Mouse (Mus musculus): Measurements from ENCODE around the gene Fgfr1op2. TPM values are rescaled to one million over a fixed set of nuclear protein-coding genes. Genes with fewer than 3 reads are reported as not detected.
"Not testable (repeated sequence)": the region's sequence is repeated elsewhere in the genome, so short reads cannot be mapped to it uniquely, and the experiment has no call there.

Fgfr1op2 gene
- polyA plus RNA-seq, 1 experiment from 2014 or later = 52.3 TPM

DNA sequence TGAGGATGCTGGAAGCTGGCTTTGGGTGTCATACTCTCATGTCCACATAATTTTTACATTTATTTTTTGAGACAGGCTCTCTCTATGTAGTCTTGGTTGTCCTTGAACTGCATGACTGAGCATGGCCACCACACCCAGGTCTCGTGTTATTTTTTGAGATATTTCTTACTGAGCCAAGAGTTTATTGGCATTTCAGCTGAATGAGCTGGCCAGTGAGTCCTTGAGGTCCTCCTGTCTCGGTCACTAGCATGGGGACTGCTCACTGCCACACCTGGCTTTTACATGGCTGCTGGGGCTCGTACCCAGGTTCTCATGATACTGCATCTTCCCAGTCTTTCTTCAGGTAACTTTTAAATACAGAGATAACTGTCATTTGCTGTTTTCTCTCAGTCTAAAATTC, 36.6 kb upstream of the Fgfr1op2 start:
- no peak overlapping the region for H3K9ac ChIP-seq (replicated peaks; ENCODE audit: low read length)
- H3K9me3 ChIP-seq (ENCODE audit: control insufficient read depth, low read length) = no peaks in the 10 kb centered on the region
- no peak for DNase-seq
- no peak overlapping the region for H3K4me2 ChIP-seq (ENCODE audit: low read length)
- H3K4me1 ChIP-seq (ENCODE audit: control insufficient read depth, insufficient read depth, low read length) = no peaks in the 10 kb centered on the region
- H3K27me3 ChIP-seq (ENCODE audit: control insufficient read depth, insufficient read depth, low read length) = no peaks in the 10 kb centered on the region
- no peak overlapping the region for H3K27ac ChIP-seq (replicated peaks; ENCODE audit: low read depth, low read length)
- peaks cover 4% of the 10 kb centered on the region; the same call in 1 of the 2 replicates for H3K36me3 ChIP-seq (ENCODE audit: control insufficient read depth, insufficient read depth, low read length)
- no peak overlapping the region for H3K4me3 ChIP-seq (replicated peaks; ENCODE audit: low read depth, low read length)
- ATAC-seq (ENCODE audit: low FRiP score, low TSS enrichment) = no peak
- 84% methylated on average over 3 of the region's 3 CpGs for WGBS

DNA sequence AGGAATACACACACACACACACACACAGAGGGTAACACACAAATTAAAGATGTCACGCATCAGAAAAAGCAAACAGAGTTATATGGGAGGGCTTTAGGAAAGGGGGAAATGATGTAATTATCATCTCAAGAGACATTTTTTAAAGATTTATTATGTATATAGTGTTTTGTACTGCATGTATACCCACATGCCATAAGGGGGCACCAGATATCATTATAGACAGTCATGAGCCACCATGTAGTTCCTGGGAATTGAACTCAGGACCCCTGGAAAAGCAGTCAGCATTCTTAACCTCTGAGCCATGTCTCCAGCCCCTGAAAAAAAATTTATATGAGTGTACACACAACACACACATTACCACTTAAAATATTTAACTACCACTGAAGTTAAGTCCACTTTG, 32.4 kb upstream of the Fgfr1op2 start:
- no peak for DNase-seq
- no peak for ATAC-seq (ENCODE audit: low FRiP score, low TSS enrichment)
- Histone ChIP-seq H3K9ac (replicated peaks; ENCODE audit: low read length) (no peak overlapping the region), H3K4me2 (ENCODE audit: low read length) (no peak overlapping the region), H3K36me3 (ENCODE audit: control insufficient read depth, insufficient read depth, low read length) (peaks cover 30% of the 10 kb centered on the region), H3K4me1 (ENCODE audit: control insufficient read depth, insufficient read depth, low read length) (no peaks in the 10 kb centered on the region), H3K27ac (replicated peaks; ENCODE audit: low read depth, low read length) (no peak overlapping the region), H3K9me3 (ENCODE audit: control insufficient read depth, low read length) (no peaks in the 10 kb centered on the region), H3K4me3 (replicated peaks; ENCODE audit: low read depth, low read length) (no peak overlapping the region), H3K27me3 (ENCODE audit: control insufficient read depth, insufficient read depth, low read length) (no peaks in the 10 kb centered on the region)
- 88% methylated on average over 1 of the region's 1 CpGs for WGBS

DNA sequence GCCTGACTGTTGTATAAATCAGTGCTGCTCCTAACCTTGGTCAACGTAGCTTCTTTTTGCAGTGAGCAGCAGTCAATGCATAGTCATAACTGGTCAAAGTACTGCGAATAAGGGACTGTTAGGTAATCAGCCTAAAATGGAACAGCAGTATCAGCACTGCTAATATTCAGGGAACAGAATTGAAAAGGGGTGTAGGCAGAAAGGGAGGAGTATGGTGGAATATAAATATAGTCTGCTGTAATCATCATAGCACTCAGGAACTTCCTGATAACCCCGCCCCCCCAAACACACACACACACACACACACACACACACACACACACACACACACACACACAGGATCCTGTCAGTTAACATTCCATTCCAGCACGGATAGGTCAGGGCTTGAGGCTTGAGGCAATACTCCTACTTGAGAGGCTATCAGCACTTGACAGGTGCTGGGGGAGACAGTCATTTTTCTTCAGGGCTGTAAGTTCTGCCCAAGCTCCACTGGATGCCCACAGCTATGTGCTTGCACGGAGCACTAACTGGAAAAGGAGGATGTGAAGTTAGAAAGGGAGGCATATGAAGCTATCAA, 31.6 kb upstream of the Fgfr1op2 start:
- Histone ChIP-seq H3K27ac (replicated peaks; ENCODE audit: low read depth, low read length) (no peak overlapping the region), H3K4me2 (ENCODE audit: low read length) (no peak overlapping the region), H3K4me3 (replicated peaks; ENCODE audit: low read depth, low read length) (no peak overlapping the region), H3K36me3 (ENCODE audit: control insufficient read depth, insufficient read depth, low read length) (peaks cover 37% of the 10 kb centered on the region), H3K9me3 (ENCODE audit: control insufficient read depth, low read length) (no peaks in the 10 kb centered on the region), H3K4me1 (ENCODE audit: control insufficient read depth, insufficient read depth, low read length) (no peaks in the 10 kb centered on the region), H3K27me3 (ENCODE audit: control insufficient read depth, insufficient read depth, low read length) (no peaks in the 10 kb centered on the region), H3K9ac (replicated peaks; ENCODE audit: low read length) (no peak overlapping the region)
- no peak for DNase-seq
- ATAC-seq (ENCODE audit: low FRiP score, low TSS enrichment) = no peak
- WGBS = 93% methylated on average over 5 of the region's 5 CpGs

DNA sequence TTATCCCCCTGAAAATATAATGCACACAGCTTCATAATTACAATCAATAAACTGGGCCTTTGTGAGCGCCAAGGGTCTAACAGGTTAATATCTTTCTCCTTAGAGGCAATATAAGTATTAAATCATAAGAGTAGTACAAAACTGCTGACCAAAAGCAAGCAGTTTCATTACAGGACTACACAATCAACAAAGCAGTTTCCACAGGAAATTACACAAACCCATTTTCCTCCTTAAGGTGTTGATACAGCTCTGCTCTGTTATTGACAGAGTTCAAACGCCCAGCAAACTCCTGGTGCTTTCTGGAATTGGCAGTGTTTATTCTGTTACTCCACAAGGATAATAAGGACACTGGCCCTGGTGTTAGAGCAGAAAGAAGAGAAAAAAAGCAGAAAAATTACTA, 26.6 kb upstream of the Fgfr1op2 start:
- no peak overlapping the region for H3K4me3 ChIP-seq (replicated peaks; ENCODE audit: low read depth, low read length)
- H3K27me3 ChIP-seq (ENCODE audit: control insufficient read depth, insufficient read depth, low read length) = no peaks in the 10 kb centered on the region
- peaks cover 79% of the 10 kb centered on the region for H3K36me3 ChIP-seq (ENCODE audit: control insufficient read depth, insufficient read depth, low read length)
- H3K4me2 ChIP-seq (ENCODE audit: low read length) = no peak overlapping the region
- WGBS = 94% methylated on average over 2 of the region's 2 CpGs
- DNase-seq (no peak), ATAC-seq (ENCODE audit: low FRiP score, low TSS enrichment) (no peak)
- H3K9me3 ChIP-seq (ENCODE audit: control insufficient read depth, low read length) = no peaks in the 10 kb centered on the region
- no peak overlapping the region for H3K9ac ChIP-seq (replicated peaks; ENCODE audit: low read length)
- no peak overlapping the region for H3K27ac ChIP-seq (replicated peaks; ENCODE audit: low read depth, low read length)
- H3K4me1 ChIP-seq (ENCODE audit: control insufficient read depth, insufficient read depth, low read length) = no peaks in the 10 kb centered on the region

DNA sequence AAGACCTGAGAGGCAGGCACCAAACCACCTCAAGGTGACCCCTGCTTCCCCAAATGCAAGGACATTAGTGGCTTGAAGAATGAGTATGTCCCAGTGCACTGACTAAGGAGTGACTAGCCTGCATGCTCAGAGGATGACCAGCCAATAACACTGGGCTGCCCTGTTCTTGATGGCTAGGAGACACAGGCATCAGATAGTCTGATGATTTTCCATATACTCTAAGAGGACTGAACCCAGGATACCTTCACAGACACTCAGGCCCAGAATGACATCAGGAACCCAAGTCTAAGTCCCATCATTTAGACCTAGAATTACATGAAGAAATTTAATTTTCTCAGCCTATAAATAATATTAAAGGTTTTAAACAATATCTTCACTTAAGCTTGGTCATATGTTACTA, 25.7 kb upstream of the Fgfr1op2 start:
- H3K4me1 ChIP-seq (ENCODE audit: control insufficient read depth, insufficient read depth, low read length) = no peaks in the 10 kb centered on the region
- H3K27me3 ChIP-seq (ENCODE audit: control insufficient read depth, insufficient read depth, low read length) = no peaks in the 10 kb centered on the region
- ATAC-seq (ENCODE audit: low FRiP score, low TSS enrichment) (no peak), DNase-seq (no peak)
- H3K4me3 ChIP-seq (replicated peaks; ENCODE audit: low read depth, low read length) = no peak overlapping the region
- H3K36me3 ChIP-seq (ENCODE audit: control insufficient read depth, insufficient read depth, low read length) = peaks cover 87% of the 10 kb centered on the region
- H3K27ac ChIP-seq (replicated peaks; ENCODE audit: low read depth, low read length) = no peak overlapping the region
- H3K4me2 ChIP-seq (ENCODE audit: low read length) = no peak overlapping the region
- 0 out of 2 replicates have a peak, but pooled peaks cover 2% of the 10 kb centered on the region for H3K9me3 ChIP-seq (ENCODE audit: control insufficient read depth, low read length)
- no peak overlapping the region for H3K9ac ChIP-seq (replicated peaks; ENCODE audit: low read length)

DNA sequence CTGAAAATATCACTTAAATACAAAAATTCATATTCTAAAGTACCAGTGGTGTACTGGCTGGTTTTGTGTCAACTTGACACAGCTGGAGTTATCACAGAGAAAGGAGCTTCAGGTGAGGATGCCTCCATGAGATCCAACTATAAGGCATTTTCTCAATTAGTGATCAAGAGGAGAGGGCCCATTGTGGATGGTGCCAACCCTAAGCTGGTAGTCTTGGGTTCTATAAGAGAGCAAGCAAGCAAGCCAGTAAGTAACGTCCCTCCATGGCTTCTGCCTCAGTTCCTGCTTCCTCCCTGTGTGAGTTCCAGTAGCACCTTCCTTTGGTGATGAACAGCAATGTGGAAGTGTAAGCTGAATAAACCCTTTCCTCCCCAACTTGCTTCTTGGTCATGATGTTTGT, 14.5 kb upstream of the Fgfr1op2 start:
- not testable (repeated sequence) for ATAC-seq (ENCODE audit: low FRiP score, low TSS enrichment); H3K27ac ChIP-seq (replicated peaks; ENCODE audit: low read depth, low read length); H3K9me3 ChIP-seq (ENCODE audit: control insufficient read depth, low read length); H3K9ac ChIP-seq (replicated peaks; ENCODE audit: low read length); H3K27me3 ChIP-seq (ENCODE audit: control insufficient read depth, insufficient read depth, low read length); H3K4me1 ChIP-seq (ENCODE audit: control insufficient read depth, insufficient read depth, low read length); H3K4me3 ChIP-seq (replicated peaks; ENCODE audit: low read depth, low read length); DNase-seq; H3K4me2 ChIP-seq (ENCODE audit: low read length)
- peaks cover 66% of the 10 kb centered on the region for H3K36me3 ChIP-seq (ENCODE audit: control insufficient read depth, insufficient read depth, low read length)
- WGBS = 89% methylated on average over 1 of the region's 1 CpGs

DNA sequence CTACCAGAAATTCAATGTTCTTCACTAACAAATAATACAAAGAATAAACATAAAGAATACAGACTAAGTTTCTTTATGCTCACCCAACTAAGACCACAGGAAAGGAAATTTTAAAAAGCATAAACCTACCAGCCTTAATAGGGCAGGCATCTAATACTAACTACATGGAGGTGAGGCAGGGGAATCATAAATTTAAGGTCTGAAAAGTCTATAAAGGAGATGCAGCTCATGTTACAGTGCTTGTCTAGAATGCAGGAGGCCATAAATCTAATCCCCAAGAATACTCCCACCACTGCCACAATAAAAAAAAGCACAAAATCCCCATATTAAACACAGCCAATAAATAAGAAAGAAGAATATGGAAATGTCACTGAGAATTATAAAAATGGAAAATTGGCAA, 4.9 kb upstream of the Fgfr1op2 start:
- Histone ChIP-seq H3K4me3 (replicated peaks; ENCODE audit: low read depth, low read length) (no peak overlapping the region), H3K4me1 (ENCODE audit: control insufficient read depth, insufficient read depth, low read length) (peaks cover 22% of the 10 kb centered on the region), H3K27ac (replicated peaks; ENCODE audit: low read depth, low read length) (no peak overlapping the region), H3K9me3 (ENCODE audit: control insufficient read depth, low read length) (no peaks in the 10 kb centered on the region), H3K4me2 (ENCODE audit: low read length) (no peak overlapping the region), H3K36me3 (ENCODE audit: control insufficient read depth, insufficient read depth, low read length) (0 out of 2 replicates have a peak, but pooled peaks cover 4% of the 10 kb centered on the region), H3K27me3 (ENCODE audit: control insufficient read depth, insufficient read depth, low read length) (no peaks in the 10 kb centered on the region), H3K9ac (replicated peaks; ENCODE audit: low read length) (no peak overlapping the region)
- DNase-seq (no peak), ATAC-seq (ENCODE audit: low FRiP score, low TSS enrichment) (no peak)

DNA sequence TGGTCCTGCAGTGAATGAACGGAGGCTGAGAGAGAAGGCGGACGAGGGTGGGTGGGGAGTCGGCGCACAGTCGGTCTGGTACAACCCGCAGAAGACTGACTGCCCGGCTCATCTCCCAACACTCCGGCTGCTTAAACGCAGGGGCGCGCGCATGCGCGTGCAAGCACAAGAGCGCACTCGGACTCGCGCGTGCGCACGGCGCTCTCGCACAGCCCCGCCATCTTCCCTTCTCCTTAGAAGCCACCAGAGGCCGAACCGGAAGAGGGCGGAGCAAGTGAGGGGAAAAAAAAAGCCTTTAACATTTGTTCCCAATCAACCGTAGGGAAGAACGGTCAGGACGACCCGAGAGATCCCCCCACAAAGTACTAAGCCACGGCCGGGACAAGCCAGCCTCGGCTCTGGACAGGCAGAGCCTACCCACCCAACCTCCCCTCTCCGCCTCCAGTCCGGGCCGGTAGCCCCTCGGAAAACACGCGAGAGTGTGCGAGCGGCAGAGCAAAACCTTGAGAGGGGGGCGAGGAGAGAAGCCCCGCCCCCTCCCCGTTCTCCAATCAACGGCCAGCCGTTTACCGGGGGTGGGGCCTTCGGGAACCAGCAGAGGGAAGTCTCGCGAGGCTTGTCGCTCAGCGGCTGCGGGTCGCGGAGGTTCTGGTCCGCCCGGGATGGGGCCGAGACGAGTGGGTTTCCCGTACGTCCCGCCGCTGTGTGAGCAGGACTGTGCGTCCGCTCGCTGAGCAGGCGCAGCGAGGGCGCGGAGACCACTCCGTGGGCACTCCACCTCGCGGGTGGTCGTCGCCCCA, 507 bp downstream of the Fgfr1op2 start, which contains the start of gene Ints13:
Ints13 (minus strand) TSS at position 526 of the 800 bp plus-strand sequence.
- H3K4me2 ChIP-seq (ENCODE audit: low read length) = peak within 1 kb of the TSS; percentile 75
- peak; percentile 100 for DNase-seq
- peak within 1 kb of the TSS; percentile 90 for H3K9ac ChIP-seq (replicated peaks; ENCODE audit: low read length)
- under 1% methylated on average over 77 of the region's 77 CpGs for WGBS
- H3K36me3 ChIP-seq (ENCODE audit: control insufficient read depth, insufficient read depth, low read length) = no peaks in the 10 kb centered on the region
- no peaks in the 10 kb centered on the region for H3K27me3 ChIP-seq (ENCODE audit: control insufficient read depth, insufficient read depth, low read length)
- peak within 1 kb of the TSS; percentile 94 for H3K4me3 ChIP-seq (replicated peaks; ENCODE audit: low read depth, low read length)
- ATAC-seq (ENCODE audit: low FRiP score, low TSS enrichment) = peak; percentile 97
- H3K27ac ChIP-seq (replicated peaks; ENCODE audit: low read depth, low read length) = peak within 1 kb of the TSS; percentile 98
- H3K9me3 ChIP-seq (ENCODE audit: control insufficient read depth, low read length) = no peaks in the 10 kb centered on the region
- H3K4me1 ChIP-seq (ENCODE audit: control insufficient read depth, insufficient read depth, low read length) = peaks cover 27% of the 10 kb centered on the region

DNA sequence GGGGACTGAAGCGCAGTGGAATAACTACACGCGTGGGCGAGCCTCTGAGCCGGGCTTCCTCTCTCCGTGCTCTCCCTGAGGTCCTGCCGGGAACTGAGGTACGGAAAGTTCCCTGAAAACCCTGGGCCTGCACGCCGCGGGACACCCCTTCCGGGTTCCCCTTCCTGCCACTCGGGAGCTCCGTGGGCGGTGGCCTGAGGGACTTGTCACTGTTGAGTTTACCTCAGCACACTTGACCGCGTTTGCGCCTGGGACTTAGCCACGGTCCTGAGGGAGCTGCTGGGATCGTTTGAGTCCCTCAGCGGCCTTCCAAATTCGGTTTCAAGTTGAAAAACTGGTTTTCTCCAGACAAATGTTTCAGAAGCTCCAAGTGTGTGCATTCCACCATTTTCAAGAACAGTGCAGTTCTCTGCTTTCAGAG, 1.1 kb downstream of the Fgfr1op2 start:
- Histone ChIP-seq H3K4me3 (replicated peaks; ENCODE audit: low read depth, low read length) (peak overlapping the region; percentile 94), H3K27ac (replicated peaks; ENCODE audit: low read depth, low read length) (peak overlapping the region; percentile 98), H3K9ac (replicated peaks; ENCODE audit: low read length) (peak overlapping the region; percentile 90), H3K4me2 (ENCODE audit: low read length) (peak overlapping the region; percentile 69), H3K4me1 (ENCODE audit: control insufficient read depth, insufficient read depth, low read length) (peaks cover 27% of the 10 kb centered on the region), H3K27me3 (ENCODE audit: control insufficient read depth, insufficient read depth, low read length) (no peaks in the 10 kb centered on the region), H3K9me3 (ENCODE audit: control insufficient read depth, low read length) (no peaks in the 10 kb centered on the region), H3K36me3 (ENCODE audit: control insufficient read depth, insufficient read depth, low read length) (no peaks in the 10 kb centered on the region)
- no peak for DNase-seq
- ATAC-seq (ENCODE audit: low FRiP score, low TSS enrichment) = no peak; the same call in 1 of the 2 replicates
- WGBS = 0% methylated on average over 22 of the region's 22 CpGs
